Comparison of ENCODE assay signal across 13 mouse cellular contexts in the genomic region with DNA sequence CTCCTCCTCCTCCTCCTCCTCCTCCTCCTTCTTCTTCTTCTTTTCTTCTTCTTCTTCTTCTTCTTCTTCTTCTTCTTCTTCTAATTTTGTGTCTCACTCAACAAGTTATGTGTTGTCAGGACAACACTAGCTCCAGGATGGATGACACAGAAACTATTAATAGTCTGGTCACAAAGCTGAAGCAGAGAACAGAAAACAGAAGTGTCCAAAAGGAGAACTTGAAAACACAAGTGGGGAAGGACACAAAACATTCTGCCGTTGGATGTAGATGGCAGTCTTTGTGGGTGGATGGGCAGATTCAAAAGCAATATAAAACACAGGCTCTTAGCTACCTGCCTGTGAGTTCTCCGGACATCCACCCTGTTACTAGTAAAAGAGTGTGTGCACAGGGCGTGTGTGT.
DNase-seq lines count a peak whose midpoint lies in the region; ATAC-seq and TF ChIP-seq lines count a peak whose summit lies in the region.
"Had no signal": no experiment of that assay in that cellular context is flagged by ENCODE, and none has a peak within 500 bp of the region (broad histone marks: within the 10 kb centered on the region; RNA-seq: fewer than 3 reads in every experiment).

No protein-coding gene starts in this region.

- peak; percentile 30; the same call in 1 of the 2 replicates for ATAC-seq in frontal cortex, adult (ENCODE audit: low TSS enrichment)
- ATAC-seq in lung, embryonic 14.5 days (ENCODE audit: insufficient read depth) = no peak
- no peak for ATAC-seq in heart, embryonic 11.5 days (replicated peaks; ENCODE audit: insufficient number of reproducible peaks, low FRiP score, low TSS enrichment)
- ATAC-seq in monocyte, adult 5-6 weeks (replicated peaks; ENCODE audit: insufficient number of reproducible peaks, low FRiP score, low TSS enrichment, poor library complexity, severe bottlenecking) = peak; percentile 77
- ATAC-seq in hindbrain, embryonic 14.5 days (ENCODE audit: low FRiP score) = no peak
- ATAC-seq in megakaryocyte-erythroid progenitor cell, adult 5-6 weeks (replicated peaks; ENCODE audit: low FRiP score, low TSS enrichment, poor library complexity, severe bottlenecking) = no peak

- 63% methylated on average over 3 of the region's 3 CpGs for WGBS in lung, embryonic 14.5 days
- 48% methylated on average over 3 of the region's 3 CpGs for WGBS in heart, embryonic 11.5 days (ENCODE audit: insufficient replicate concordance)
- WGBS in hindbrain, embryonic 14.5 days = 66% methylated on average over 3 of the region's 3 CpGs

- H3K4me3 ChIP-seq in lung, embryonic 14.5 days (ENCODE audit: low read depth, low read length) = no peak overlapping the region
- H3K4me3 ChIP-seq in heart, embryonic 11.5 days (ENCODE audit: low read depth, low read length) = no peak overlapping the region
- H3K4me3 ChIP-seq in hindbrain, embryonic 14.5 days (replicated peaks; ENCODE audit: low read length) = no peak overlapping the region
- H3K4me3 ChIP-seq: limb, embryonic 12.5 days; neural tube, embryonic 12.5 days had no signal

- no peaks in the 10 kb centered on the region for H3K4me1 ChIP-seq in lung, embryonic 14.5 days (ENCODE audit: insufficient read depth)
- no peaks in the 10 kb centered on the region for H3K4me1 ChIP-seq in heart, embryonic 11.5 days (ENCODE audit: control insufficient read depth, insufficient read depth, low read length)
- H3K4me1 ChIP-seq in hindbrain, embryonic 14.5 days (replicated peaks; ENCODE audit: control insufficient read depth, insufficient read depth, low read length) = no peaks in the 10 kb centered on the region
- H3K4me1 ChIP-seq: limb, embryonic 12.5 days had no signal

- no peak overlapping the region for H3K9ac ChIP-seq in lung, embryonic 14.5 days
- 0 out of 2 replicates have a peak overlapping the region, but pooled peaks have one; percentile 39 for H3K9ac ChIP-seq in heart, embryonic 11.5 days (ENCODE audit: low read depth, low read length)
- no peak overlapping the region for H3K9ac ChIP-seq in hindbrain, embryonic 14.5 days
- H3K9ac ChIP-seq: limb, embryonic 12.5 days; neural tube, embryonic 12.5 days had no signal

- no peak overlapping the region for H3K27ac ChIP-seq in lung, embryonic 14.5 days (ENCODE audit: low read depth)
- peak overlapping the region; percentile 46; the same call in 1 of the 2 replicates for H3K27ac ChIP-seq in heart, embryonic 11.5 days (ENCODE audit: low read depth, low read length)
- no peak overlapping the region for H3K27ac ChIP-seq in hindbrain, embryonic 14.5 days
- H3K27ac ChIP-seq: limb, embryonic 12.5 days; neural tube, embryonic 12.5 days; stomach, postnatal 0 days had no signal

- H3K27me3 ChIP-seq in lung, embryonic 14.5 days (ENCODE audit: insufficient read depth, low read length) = no peaks in the 10 kb centered on the region
- H3K27me3 ChIP-seq in heart, embryonic 11.5 days (ENCODE audit: control insufficient read depth, insufficient read depth, low read length) = no peaks in the 10 kb centered on the region
- H3K27me3 ChIP-seq in hindbrain, embryonic 14.5 days (ENCODE audit: control insufficient read depth, insufficient read depth, low read length) = no peaks in the 10 kb centered on the region
- H3K27me3 ChIP-seq: limb, embryonic 12.5 days; neural tube, embryonic 12.5 days had no signal

- TF ChIP-seq CTCF in lung, embryonic 14.5 days (IDR thresholded peaks at IDR 0.05; ENCODE audit: low read depth) = no peak

- H3K4me2 ChIP-seq in lung, embryonic 14.5 days = no peak overlapping the region
- peak overlapping the region; percentile 29; the same call in 1 of the 2 replicates for H3K4me2 ChIP-seq in heart, embryonic 11.5 days
- H3K4me2 ChIP-seq in hindbrain, embryonic 14.5 days (replicated peaks) = no peak overlapping the region
- H3K4me2 ChIP-seq: limb, embryonic 12.5 days; neural tube, embryonic 12.5 days had no signal

- no peaks in the 10 kb centered on the region for H3K9me3 ChIP-seq in lung, embryonic 14.5 days (ENCODE audit: low read depth, low read length)
- H3K9me3 ChIP-seq in heart, embryonic 11.5 days (replicated peaks; ENCODE audit: control insufficient read depth, low read length) = no peaks in the 10 kb centered on the region
- no peaks in the 10 kb centered on the region for H3K9me3 ChIP-seq in hindbrain, embryonic 14.5 days (ENCODE audit: control insufficient read depth, low read length)
- H3K9me3 ChIP-seq: limb, embryonic 12.5 days; neural tube, embryonic 12.5 days had no signal

- DNase-seq in frontal cortex, postnatal 14 days (ENCODE audit: low spot score in 2 of 2) = no peak
- peak; percentile 29 for DNase-seq in lung, embryonic 14.5 days
- DNase-seq in lung, postnatal 4 days = no peak
- DNase-seq in hindbrain, embryonic 14.5 days (ENCODE audit: low spot score) = no peak
- DNase-seq: kidney, postnatal 36 days; right cerebral cortex, postnatal 14 days had no signal

- no peaks in the 10 kb centered on the region for H3K36me3 ChIP-seq in lung, embryonic 14.5 days (ENCODE audit: insufficient read depth)
- no peaks in the 10 kb centered on the region for H3K36me3 ChIP-seq in heart, embryonic 11.5 days (ENCODE audit: control insufficient read depth, insufficient read depth, low read length)
- H3K36me3 ChIP-seq in hindbrain, embryonic 14.5 days (replicated peaks; ENCODE audit: control insufficient read depth, insufficient read depth) = peaks cover 10% of the 10 kb centered on the region
- H3K36me3 ChIP-seq: limb, embryonic 12.5 days had no signal

Comparison
In these comparisons a context has a peak if more than half of its experiments do, and no peak if none do; other contexts are left out.
1. ATAC-seq: peak in frontal cortex, adult (single experiment) and monocyte, adult 5-6 weeks (single experiment); none in lung, embryonic 14.5 days (single experiment), heart, embryonic 11.5 days (single experiment), hindbrain, embryonic 14.5 days (single experiment) and megakaryocyte-erythroid progenitor cell, adult 5-6 weeks (single experiment).